Mouse (Mus musculus) hindlimb bud, embryonic 11.5 days (tissue): Measurements from ENCODE around the gene Gm3893.
"Not testable (repeated sequence)": the region's sequence is repeated elsewhere in the genome, so short reads cannot be mapped to it uniquely, and the experiment has no call there.

Source experiments
- DNase-seq: peaks from one replicate; pipeline ENCODE4 v3.0.0-alpha.2; 2012; ENCODE audit warnings: low read depth, low spot score; ENCODE audit errors: extremely low spot score

Gm3893 gene

GRCm38 (mm10) chr4:42090907-42091306 lies at the start of gene Gm3893:
Gm3893 (plus strand) TSS chr4:42091207.
- DNase-seq = not testable (repeated sequence)

GRCm38 (mm10) chr4:42114517-42114916 lies 23.5 kb downstream of the Gm3893 start, which contains the start of gene Gm13304:
Gm13304 (plus strand) TSS chr4:42114817.
- not testable (repeated sequence) for DNase-seq
